Mouse (Mus musculus): ENCODE results near the gene Gas2l1.

- TF ChIP-seq CTCF (IDR thresholded peaks at IDR 0.05; ENCODE audit: low read depth) (peak; percentile 95), EP300 (IDR thresholded peaks at IDR 0.05; ENCODE audit: low read depth) (no peak)
These were observed 5.4 kb downstream of the Gas2l1 start for GRCm38 (mm10) chr11:5059704-5060156.
